Mouse (Mus musculus) regulatory T cell (primary cell): ENCODE data around the gene Lrguk.

ENCODE experiments used
- in situ Hi-C: fragments of 300-600 bp; cut with MboI, MseI; formaldehyde crosslinking; loops from one replicate; pipeline ENCODE4 v1.15.1; 2025; ENCODE audit warnings: high pct_unique_total_duplicates

Gene Lrguk

DNA sequence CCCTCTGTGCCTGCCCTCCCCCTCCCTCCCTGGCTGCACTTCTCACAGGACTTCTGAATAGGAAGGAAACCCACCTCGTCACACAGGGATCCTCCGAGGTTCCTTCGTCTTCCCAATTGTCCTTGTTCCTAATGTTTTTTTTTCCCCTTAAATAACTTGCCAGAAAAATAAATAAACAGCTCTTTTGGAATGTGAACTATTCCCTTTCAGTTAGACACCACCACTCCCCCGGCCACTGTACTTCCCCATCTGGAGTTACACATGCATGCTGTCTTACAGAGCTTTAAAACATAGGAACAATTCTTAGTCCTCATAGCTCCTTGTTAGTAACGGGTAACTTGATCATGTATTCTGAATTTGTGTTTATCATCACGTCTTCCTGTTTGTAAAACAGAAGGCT lies 116.8 kb downstream of the Lrguk start:
- in situ Hi-C loops, result no loop called here

DNA sequence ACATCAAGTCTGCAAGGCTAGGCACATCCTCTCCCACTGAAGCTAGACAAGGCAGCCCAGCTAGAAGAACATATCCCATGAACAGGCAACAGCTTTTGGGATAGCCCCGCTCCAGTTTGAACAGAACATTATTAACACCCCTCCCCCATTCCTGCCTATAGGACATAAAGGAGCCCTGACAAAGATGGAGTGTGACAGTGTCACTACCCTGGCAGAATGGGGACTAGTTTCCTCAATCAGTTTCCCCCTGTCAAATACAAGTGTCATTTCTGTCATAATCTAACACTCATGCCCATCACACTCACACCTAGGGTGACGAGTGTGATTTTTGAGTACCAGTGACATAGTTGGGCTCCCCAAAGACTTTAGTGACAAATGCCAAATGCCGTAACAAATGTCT lies 118.8 kb downstream of the Lrguk start:
- in situ Hi-C loops, result no loop called here

DNA sequence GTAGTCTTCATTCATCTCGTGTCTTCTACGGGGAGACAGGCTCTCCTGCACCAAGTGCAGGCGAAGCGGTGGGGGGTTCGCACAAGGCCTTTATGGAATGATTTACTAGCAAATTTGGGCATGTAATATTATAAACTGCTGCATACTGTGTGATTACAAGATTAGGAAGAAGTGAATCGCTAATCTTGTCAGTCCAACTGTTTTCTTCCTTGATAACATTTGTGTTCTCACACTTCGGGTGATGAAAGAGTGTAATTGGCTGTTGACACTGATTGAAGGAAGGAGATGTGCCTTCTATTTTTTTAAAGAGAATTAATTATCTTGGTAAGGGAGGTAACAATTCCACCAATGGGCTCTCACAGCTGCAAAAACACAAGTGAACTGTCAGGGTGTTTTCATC lies 119.4 kb downstream of the Lrguk start:
- in situ Hi-C loops, result no loop called here

DNA sequence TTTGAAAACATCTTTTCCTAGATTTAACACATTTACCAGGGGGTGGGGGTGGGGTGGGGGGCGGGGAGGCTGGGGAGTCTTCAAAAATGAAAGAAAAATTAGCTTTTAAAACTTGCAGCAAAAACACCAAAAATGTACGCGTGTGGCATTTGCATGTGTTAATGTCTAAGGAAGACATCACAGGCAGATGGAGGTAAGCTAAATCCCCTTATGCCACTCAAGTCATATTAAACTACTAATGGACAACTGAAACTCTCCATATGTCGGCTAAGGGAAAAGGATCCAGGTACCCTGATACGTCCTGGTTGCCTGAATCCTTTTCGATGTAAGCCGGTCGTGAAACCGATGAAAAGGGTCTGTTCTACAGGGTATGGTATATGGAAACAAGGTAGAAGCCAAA lies 119.8 kb downstream of the Lrguk start:
- in situ Hi-C loops, result no loop called here

DNA sequence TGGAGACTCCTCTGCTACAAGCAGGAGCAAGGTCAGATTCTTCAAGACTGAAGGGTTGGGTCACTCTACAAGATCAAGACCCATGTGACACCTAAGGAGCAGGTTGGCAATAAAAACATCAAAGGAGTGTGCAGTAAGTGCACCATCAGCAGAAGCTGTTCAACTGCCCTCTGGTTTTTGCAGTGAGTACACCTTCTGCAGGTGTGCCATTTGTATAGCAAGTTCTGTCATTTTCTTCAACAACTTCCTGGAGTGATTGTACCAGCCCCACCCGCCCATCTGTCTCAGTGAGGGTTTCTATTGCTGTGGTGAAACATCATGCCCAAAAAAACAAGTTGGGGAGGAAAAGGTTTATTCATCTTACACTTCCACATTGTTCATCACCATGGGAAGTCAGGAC lies 120.6 kb downstream of the Lrguk start:
- in situ Hi-C loops, result no loop called here

DNA sequence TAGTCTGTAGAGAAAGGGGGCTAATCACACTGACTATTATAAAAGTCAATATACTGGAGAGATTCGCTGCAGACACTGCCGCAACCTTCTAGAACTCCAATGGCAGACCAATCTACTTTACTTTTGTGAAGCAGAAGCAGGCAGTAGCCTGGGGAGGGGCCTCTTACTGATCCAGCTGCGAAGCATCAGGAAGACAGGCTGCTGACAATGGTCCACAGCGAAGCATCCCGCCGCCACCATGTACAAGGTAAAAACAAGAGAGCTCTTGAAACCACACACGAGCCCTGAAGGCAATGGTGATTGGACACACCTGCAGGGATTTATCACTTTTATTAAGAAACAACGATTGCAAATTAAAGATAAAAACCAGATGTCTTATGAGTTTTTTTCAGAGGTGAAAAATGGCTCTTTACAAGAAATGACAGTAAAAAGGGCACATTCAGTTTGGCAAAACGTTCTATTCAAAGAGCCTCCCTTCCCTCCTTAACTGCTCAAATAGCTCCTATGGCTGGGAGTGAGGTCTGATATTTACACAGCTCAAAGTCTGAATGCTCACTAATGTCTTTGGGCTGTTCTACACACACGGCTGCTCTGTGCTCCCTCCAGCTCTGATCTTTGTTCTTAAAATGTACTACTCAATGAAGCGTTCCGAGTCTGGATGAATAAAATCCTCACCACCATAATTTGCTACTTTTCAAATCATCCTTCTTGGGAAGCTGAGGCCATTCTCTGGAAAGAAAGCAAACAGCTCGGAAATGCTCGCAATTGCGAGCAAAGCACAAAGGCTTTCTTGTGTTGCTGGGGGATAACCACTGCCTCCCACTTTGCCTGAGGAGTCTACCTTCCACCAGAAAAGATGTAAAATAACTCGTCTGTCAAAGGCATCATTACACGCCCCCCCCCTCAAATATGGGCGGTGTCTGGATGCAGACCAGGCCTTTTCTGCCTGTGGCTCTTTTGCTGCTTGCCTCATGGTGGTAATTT lies 124.1 kb downstream of the Lrguk start:
- in situ Hi-C loops, result no loop called here

DNA sequence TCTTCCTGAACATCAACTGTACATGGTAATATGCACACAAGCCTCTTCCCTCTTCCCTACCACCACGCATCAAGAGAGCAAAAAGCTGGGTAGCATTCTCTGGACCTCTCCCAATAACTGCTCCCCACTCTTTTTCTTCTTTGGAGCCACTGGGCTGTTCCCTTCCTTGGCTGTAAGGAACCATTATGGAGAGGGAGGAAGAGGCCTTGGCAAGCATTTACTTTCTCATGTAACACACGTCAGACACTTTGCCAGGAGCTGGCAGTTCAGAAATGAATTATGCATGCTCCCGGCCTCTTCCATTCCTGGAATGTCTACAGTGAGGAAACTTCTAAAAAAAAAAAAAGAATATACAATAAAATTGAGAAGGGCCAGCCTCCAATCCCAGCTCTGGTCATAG lies 125.0 kb downstream of the Lrguk start:
- in situ Hi-C loops, result no loop called here

DNA sequence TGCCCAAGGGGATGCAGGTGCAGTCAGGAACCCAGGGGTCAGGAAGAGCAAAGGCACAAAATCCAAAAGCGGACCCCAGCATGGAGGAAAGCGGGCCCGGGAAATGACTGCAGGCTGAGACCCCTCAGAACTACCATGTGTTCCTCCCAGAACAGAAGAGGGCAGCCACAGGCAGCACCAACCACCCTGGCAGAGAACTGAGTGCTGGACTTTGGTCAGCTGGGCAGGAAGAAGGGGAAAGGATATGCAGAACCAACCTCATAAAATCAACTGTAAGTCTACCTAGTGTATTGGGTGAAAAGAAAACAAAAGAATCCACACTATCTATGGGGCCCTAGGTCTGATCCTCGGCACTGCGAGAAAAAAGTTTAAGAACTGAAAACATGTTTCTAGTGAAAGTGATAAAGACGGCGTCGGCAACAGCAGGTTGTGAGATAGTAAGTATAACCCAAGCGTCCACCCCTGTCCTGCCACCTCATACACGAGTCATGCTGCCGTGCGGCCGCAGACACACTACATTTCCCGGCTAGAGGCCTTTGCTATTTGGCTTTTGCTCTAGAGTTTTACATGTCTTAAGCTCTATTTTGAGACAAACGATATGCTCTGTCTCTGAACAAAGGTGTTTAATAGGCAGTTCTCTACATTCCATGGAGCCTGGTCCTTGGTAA lies 126.0 kb downstream of the Lrguk start:
- in situ Hi-C loops, result no loop called here

DNA sequence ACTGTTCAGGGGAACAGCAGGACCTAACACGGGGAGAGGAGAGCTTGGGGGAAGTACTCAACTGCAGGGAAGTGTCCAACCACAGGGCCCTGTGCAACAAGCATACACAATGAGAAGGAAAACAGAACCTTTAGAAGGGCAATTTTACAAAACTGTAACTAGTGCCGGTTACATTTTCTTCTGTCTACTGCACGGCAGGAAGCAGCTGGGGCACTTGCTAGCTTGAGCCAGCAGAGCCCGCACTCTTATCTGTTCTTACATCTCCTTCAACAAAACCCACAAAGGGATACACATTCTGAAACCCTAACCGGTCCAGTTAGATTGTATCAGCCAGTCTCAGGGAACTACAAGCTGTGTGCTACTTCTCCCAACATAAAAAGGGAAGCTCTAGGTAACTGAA lies 126.8 kb downstream of the Lrguk start:
- in situ Hi-C loops, result no loop called here

DNA sequence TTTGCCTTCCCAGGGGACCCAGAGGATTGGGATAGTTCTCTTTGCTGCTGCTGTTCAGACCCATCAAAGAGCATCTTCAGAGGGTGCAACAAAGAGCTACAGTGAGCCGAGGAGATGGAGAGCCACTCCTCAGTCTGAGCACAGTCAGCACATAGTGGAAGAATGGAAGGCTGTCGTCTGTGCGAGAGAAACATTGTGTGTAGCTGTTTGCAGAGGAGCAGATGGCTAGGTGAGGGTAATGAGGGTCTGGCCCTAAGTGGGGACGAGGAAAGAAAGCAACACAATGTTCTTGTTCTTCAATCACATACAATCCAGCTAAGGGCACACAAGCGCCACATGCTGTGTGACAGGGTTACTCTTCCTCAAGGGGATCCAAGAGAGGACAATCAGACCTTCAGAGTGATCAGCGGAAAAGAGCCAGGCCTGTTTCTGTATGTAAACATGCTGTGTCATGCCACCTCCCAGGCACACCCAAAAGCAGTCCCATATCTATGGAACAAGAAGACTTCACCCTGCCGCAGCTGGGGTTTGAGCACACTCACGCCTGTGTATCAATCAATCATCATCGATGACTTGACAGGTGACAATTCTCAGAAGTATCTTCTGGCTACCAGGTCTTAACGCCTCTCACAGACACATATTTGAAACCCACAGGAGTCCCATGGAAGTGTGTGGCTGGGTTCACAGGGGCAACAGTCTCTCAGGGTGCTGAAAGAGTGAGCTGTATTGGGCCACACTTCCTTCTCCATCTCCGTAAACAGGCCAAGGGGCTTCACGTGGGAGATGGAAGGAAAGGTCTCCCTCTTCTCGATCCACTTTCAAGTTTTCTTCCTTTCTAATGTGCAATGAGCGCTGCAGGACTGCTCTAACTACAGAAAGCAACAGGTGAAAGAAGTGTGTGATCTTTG lies 127.8 kb downstream of the Lrguk start:
- in situ Hi-C loops, result no loop called here

DNA sequence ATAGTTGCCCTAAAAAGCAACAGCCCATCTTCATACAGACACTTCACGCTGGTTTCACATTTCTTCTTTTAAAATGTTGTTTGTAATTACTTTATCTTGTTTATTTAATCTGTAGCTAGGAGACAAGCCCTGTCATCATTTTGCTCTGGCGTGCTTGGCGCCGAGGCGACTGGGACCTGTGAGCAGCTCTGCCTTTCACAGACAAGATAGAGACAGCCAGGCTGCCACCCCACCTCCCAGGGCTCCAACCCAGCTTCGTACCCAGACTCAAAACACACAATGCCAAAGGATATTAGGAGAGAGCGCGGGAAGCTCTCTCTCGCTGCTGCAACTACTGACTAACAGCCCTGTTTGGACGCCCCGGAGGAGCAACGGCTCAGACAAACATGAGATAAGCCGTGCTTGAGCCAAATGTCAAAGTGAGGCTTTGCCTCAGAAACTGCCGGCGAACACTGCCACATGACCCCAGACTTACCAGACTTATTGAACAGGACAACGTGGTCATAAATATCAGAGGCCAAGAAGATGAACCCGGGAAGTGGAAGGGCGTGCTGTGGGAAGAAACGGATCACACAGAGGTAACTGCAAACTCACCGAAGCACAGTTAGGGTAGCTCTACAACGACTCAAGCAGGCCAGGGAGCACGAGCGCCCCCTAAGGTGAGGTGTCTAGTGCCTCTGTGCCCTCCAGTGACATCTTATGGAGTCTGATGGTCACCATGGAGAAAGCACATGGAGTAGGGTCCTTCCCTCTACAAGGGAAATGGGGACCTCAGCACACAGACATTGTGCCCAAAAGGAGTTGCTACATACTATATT lies 131.0 kb downstream of the Lrguk start:
- in situ Hi-C loops, result no loop called here

DNA sequence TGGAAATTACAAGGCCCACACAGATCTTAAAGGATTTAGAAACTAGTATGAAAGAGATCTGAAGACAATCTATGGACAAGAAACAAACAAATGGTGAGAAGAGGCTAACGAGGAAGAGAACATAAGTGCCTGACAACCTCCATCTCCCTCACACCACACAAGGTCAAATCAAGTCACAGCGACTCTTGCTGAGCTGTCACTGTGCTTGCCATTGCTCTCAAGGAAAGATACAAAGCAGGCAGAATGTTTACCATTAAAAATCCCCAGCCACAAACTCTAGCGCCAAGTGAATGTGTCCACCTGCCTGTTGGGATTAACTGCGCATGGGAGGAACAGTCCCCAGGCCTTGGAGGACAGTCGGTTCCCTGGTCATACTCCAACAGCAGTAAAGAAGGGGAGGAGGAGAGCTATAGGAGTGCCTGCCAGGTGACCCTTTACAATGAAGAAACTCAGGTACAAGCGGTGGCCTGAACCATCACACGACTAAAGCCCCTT lies 131.6 kb downstream of the Lrguk start:
- in situ Hi-C loops, result no loop called here

DNA sequence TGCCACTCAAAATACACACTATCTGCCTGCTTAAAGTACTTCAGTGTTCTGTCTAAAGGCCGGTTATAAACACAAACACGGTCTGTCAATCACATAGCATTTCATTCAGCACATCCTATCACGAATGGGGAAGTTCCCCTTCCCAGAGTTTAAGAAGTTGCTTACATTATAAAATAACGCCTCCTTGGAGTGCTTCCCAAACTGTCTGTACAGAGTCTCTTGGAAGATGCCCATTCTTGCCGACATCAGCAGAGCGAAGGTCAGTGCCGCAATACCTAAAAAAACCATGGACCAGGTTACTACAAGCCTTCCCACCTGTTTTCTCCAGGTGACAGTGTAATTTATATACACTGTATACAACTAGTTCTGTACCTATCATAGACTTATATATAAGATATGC lies 132.3 kb downstream of the Lrguk start:
- in situ Hi-C loops, result no loop called here

DNA sequence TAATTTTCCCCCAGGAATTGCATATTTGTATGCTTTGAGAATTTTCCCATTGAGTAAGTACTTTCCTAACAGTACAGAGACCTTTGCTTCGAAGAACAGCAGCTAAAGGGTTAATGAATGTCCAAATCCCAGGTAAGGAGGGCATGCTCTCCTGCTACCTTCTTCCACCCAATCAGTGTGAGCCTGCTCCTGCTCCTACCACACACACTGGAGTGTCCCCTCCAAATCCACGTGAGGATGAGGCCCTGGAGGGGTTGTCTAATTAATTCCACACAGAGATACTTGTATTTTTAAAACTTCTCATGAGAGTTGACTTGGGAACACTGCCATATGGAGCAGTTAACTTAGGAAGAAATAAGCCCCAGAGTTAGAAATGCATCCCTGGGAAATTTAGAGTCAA lies 133.4 kb downstream of the Lrguk start:
- in situ Hi-C loops, result no loop called here

DNA sequence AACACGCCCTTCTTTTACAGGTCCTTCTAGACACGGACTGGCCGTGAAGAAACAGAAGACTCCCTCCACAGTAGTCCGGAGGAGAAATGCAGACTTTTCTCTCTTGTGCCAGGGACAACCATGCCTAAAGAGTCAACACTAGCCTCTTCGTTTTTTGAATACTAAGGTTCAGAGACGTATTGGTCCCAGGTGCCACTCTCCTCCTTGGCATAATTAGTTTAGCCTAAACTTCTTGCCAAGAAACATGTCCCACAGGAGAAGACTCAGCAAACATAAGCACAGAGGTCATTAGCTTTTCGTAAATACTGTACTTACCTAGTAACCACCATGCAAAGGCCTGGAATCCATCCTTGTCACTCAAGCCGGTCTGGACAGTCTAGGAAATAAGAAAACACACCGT lies 133.8 kb downstream of the Lrguk start:
- in situ Hi-C loops, result no loop called here

DNA sequence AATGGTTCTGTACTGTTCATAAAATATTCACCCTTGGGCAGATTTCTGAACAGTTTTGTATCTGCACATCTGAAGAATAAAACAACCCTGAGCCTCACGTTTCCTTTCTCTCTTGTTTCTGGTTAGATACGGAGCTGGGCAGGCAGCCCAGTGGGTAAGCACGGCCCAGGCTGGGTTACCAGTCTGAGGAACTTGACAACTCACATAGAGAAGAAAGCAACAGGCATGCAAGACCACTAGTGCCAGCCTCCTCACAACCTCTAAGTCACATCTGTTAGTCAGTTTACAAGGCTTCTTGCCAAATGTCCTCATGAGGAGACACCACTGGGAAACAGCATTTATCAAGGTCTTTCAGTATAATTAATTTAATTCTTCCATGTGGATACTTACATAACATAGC lies 139.6 kb downstream of the Lrguk start:
- in situ Hi-C loops, result no loop called here

DNA sequence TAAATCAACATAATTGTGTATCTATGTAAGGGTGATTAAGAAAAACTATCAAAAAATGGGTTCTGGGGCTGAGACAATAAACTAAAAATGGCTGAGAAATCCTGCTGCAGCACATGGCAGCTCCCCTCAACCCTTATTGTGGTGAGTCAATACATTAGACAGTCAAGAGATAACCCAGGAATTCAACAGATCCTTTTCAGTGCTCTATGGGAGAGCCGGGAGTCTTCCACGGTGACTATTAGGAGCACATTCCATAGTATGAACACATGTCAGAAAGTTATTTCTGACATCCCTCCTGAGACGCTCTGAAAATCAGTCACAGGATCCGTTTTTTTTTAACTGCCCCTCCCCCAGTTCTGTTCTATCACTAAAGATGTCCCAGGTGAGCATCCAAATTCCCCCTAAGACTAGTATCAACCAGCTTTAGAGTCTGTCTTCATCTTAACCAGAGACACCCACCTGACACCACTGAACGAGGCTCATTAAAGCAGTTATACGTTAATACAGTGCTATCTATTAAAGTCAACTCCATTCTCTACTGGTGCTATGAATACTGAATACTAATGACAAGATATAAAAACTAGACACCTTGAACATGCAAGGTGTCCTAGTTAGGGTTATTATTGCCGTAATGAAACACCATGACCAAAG lies 141.7 kb downstream of the Lrguk start:
- in situ Hi-C loops, result loop anchor here (10.0 kb wide), 1 partner anchor 1084 kb away; no protein-coding TSS in a partner anchor

DNA sequence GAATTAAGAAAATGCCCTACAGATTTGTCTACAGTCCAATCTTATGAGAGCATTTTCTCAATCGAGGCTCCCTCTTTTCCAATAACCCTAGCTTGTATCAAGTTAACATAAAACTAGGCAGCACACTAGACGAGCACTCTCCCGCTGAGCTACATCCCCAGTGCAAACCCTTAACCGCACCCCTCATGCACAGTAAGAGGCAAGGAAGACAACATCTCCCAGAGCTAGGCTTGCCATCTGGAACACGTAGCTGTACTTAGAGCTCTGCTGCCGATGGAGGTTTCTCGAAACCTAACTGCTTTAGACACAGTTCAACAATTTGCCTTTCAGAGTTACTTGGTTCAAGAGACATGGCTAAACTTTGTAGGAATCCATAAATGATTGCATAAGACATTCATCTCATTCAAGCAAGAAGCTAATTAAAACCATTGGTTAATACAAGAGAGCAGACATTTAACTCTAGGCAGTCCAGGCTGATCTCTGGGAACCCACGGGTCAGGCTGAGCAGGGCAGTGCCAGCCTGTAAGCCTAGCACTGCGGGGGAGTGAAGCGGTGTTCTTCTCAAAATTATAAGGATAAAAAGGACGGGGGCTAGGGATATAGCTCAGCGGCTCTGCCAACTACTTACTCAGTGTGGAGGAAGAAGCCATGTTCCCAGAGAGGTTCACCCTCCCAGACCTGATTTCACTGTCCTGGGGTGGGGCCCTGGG lies 142.7 kb downstream of the Lrguk start:
- in situ Hi-C loops, result loop anchor here (10.0 kb wide), 1 partner anchor 1083 kb away; no protein-coding TSS in a partner anchor

DNA sequence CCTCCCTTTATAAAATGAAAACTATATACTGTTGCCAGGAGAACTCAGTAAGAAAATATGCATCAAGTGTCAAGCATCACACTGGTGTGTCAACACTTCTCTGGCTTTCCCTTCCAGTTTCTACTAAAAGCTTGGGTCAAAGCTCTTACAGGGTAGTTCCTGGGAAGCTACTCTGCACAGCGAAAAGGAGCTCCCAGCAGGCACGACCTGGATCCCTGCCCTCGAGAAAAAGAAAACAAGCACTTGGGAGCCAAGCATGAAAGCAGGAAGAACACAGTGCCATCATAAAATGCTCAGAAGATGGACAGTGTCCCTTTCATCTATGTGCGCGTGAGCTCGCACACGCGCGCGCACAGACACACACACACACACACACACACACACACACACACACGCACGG lies 144.0 kb downstream of the Lrguk start:
- in situ Hi-C loops, result loop anchor here (10.0 kb wide), 1 partner anchor 1082 kb away; no protein-coding TSS in a partner anchor
